Comparison of ENCODE assay signal across 23 mouse cellular contexts in the genomic region with DNA sequence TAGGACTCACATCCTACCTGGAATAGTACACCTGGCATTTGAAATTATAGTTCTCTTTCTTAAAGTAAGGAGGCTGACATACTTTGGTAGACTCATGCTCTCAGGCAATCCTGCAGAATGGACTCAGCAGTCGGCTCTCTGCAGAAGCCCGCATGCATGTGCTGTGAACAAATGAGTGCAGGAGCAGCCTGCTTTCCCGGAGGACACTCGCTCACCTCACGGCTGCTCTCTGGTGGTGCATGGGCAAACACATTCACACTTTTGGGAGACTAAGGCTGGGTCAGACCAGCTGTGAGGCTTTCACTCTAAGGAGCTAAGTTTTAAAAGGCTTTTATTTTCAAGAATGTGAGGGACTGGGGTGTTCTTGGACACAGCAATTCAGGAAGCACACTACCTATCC. TPM values are rescaled to one million over a fixed set of nuclear protein-coding genes. Genes with fewer than 3 reads are reported as not detected.
A peak's percentile ranks its signal among the peaks of the same experiment; 100 is the strongest.
DNase-seq lines count a peak whose midpoint lies in the region; ATAC-seq and TF ChIP-seq lines count a peak whose summit lies in the region.
"Had no signal": no experiment of that assay in that cellular context is flagged by ENCODE, and none has a peak within 500 bp of the region (broad histone marks: within the 10 kb centered on the region; RNA-seq: fewer than 3 reads in every experiment).

No protein-coding gene starts in this region.

- WGBS in cerebellum, adult 2 months = 59% methylated on average over 5 of the region's 5 CpGs
- 56% methylated on average over 5 of the region's 5 CpGs for WGBS in midbrain, postnatal 0 days
- 60% methylated on average over 5 of the region's 5 CpGs for WGBS in midbrain, embryonic 16.5 days

- ATAC-seq in midbrain, postnatal 0 days (ENCODE audit: low FRiP score) = no peak
- ATAC-seq in midbrain, embryonic 16.5 days = no peak; the same call in 1 of the 2 replicates
- ATAC-seq: forebrain, embryonic 13.5 days; intestine, embryonic 16.5 days; Patski had no signal

- no peak for TF ChIP-seq POLR2A in cerebellum, adult 2 months (IDR thresholded peaks at IDR 0.05; ENCODE audit: borderline replicate concordance, insufficient read depth, low read length)

- H3K4me1 ChIP-seq in cerebellum, adult 2 months (ENCODE audit: control insufficient read depth, insufficient read depth, low read length) = no peaks in the 10 kb centered on the region
- no peaks in the 10 kb centered on the region for H3K4me1 ChIP-seq in midbrain, postnatal 0 days (ENCODE audit: insufficient read depth, low read length)
- H3K4me1 ChIP-seq in midbrain, embryonic 16.5 days (ENCODE audit: control insufficient read depth, insufficient read depth, low read length) = no peaks in the 10 kb centered on the region
- H3K4me1 ChIP-seq: embryonic facial prominence, embryonic 10.5 days; embryonic facial prominence, embryonic 15.5 days; forebrain, embryonic 13.5 days; heart, embryonic 15.5 days; liver, embryonic 15.5 days had no signal

- peak; percentile 6; the same call in 1 of the 2 replicates for TF ChIP-seq CTCF in cerebellum, adult 2 months (IDR thresholded peaks at IDR 0.05; ENCODE audit: borderline replicate concordance, insufficient read depth, low read depth, low read length)
- TF ChIP-seq CTCF in midbrain, postnatal 0 days (IDR thresholded peaks at IDR 0.05) = peak; percentile 50

- H3K4me2 ChIP-seq in midbrain, postnatal 0 days (ENCODE audit: low read depth, low read length, poor library complexity, severe bottlenecking) = no peak overlapping the region
- H3K4me2 ChIP-seq in midbrain, embryonic 16.5 days (ENCODE audit: low read length) = no peak overlapping the region
- H3K4me2 ChIP-seq: embryonic facial prominence, embryonic 15.5 days; forebrain, embryonic 13.5 days; heart, embryonic 15.5 days; liver, embryonic 15.5 days; lung, embryonic 14.5 days had no signal

- no peak overlapping the region for H3K4me3 ChIP-seq in cerebellum, adult 2 months (replicated peaks; ENCODE audit: insufficient read depth, low read depth, low read length)
- H3K4me3 ChIP-seq in midbrain, postnatal 0 days (ENCODE audit: low read depth, low read length) = no peak overlapping the region
- no peak overlapping the region for H3K4me3 ChIP-seq in midbrain, embryonic 16.5 days (ENCODE audit: low read depth, low read length)
- H3K4me3 ChIP-seq: embryonic facial prominence, embryonic 10.5 days; embryonic facial prominence, embryonic 15.5 days; forebrain, embryonic 13.5 days; heart, embryonic 10.5 days; heart, embryonic 15.5 days; liver, embryonic 15.5 days had no signal

- H3K27me3 ChIP-seq in cerebellum, adult 2 months (ENCODE audit: control insufficient read depth, insufficient read depth, low read length) = no peaks in the 10 kb centered on the region
- no peaks in the 10 kb centered on the region for H3K27me3 ChIP-seq in midbrain, postnatal 0 days (ENCODE audit: insufficient read depth, low read length)
- H3K27me3 ChIP-seq in midbrain, embryonic 16.5 days (ENCODE audit: control insufficient read depth, insufficient read depth, low read depth, low read length) = no peaks in the 10 kb centered on the region
- H3K27me3 ChIP-seq: embryonic facial prominence, embryonic 15.5 days; forebrain, embryonic 13.5 days; heart, embryonic 15.5 days; liver, embryonic 15.5 days; Patski had no signal

- peaks cover 21% of the 10 kb centered on the region for H3K36me3 ChIP-seq in midbrain, postnatal 0 days (ENCODE audit: insufficient read depth, low read length)
- H3K36me3 ChIP-seq in midbrain, embryonic 16.5 days (ENCODE audit: control insufficient read depth, insufficient read depth, low read length) = peaks cover 5% of the 10 kb centered on the region; the same call in 1 of the 2 replicates

- no peak overlapping the region for H3K27ac ChIP-seq in cerebellum, adult 2 months (ENCODE audit: insufficient read depth, low read length)
- H3K27ac ChIP-seq in midbrain, postnatal 0 days (ENCODE audit: low read depth, low read length) = no peak overlapping the region
- H3K27ac ChIP-seq in midbrain, embryonic 16.5 days (ENCODE audit: low read length) = no peak overlapping the region
- H3K27ac ChIP-seq: embryonic facial prominence, embryonic 10.5 days; embryonic facial prominence, embryonic 15.5 days; forebrain, embryonic 13.5 days; heart, embryonic 10.5 days; liver, embryonic 15.5 days had no signal

- 0 out of 2 replicates have a peak overlapping the region, but pooled peaks have one; percentile 13 for H3K9ac ChIP-seq in midbrain, postnatal 0 days (replicated peaks; ENCODE audit: low read length, poor library complexity, severe bottlenecking)
- H3K9ac ChIP-seq in midbrain, embryonic 16.5 days (ENCODE audit: low read depth, low read length) = no peak overlapping the region
- H3K9ac ChIP-seq: embryonic facial prominence, embryonic 15.5 days; forebrain, embryonic 13.5 days; heart, embryonic 15.5 days; liver, embryonic 15.5 days; lung, embryonic 14.5 days had no signal

- DNase-seq in cerebellum, adult 2 months = peak; percentile 28
- no peak for DNase-seq in cerebellum, postnatal 4 days (ENCODE audit: low spot score in 2 of 2)
- DNase-seq in heart, adult 11 months = peak; percentile 36
- DNase-seq in heart, adult 9 months (ENCODE audit: low spot score in 2 of 2) = no peak
- peak; percentile 39 for DNase-seq in midbrain, postnatal 0 days (ENCODE audit: low spot score)
- DNase-seq in kidney, adult 18-20 months = no peak
- DNase-seq: adrenal gland, postnatal 10 days; gastrocnemius, postnatal 10 days; kidney, adult 9 months; kidney, postnatal 10 days; liver; lung, embryonic 14.5 days; thymus, adult 2 months; thymus, postnatal 36 days had no signal

- H3K9me3 ChIP-seq in midbrain, postnatal 0 days (ENCODE audit: low read length) = no peaks in the 10 kb centered on the region
- no peaks in the 10 kb centered on the region for H3K9me3 ChIP-seq in midbrain, embryonic 16.5 days (replicated peaks; ENCODE audit: control insufficient read depth, low read length, poor library complexity, severe bottlenecking)
- H3K9me3 ChIP-seq: embryonic facial prominence, embryonic 10.5 days; embryonic facial prominence, embryonic 15.5 days; forebrain, embryonic 13.5 days; heart, embryonic 10.5 days; heart, embryonic 15.5 days; liver, embryonic 15.5 days had no signal

RNA-seq across cellular contexts. Expression of gene Cdkl4, which starts 41.3 kb away (rescaled TPM):
- 1.3 and 1.5 TPM in 2 replicates for polyA plus RNA-seq in cerebellum, adult 2 months (2012; rRNA removed)
- 6.9 and 7.9 TPM in 2 replicates for total RNA-seq in midbrain, postnatal 0 days (2014; rRNA removed)
- 5.4 and 6.0 TPM in 2 replicates for polyA plus RNA-seq in midbrain, postnatal 0 days (2015; fragmentation: Nextera tagmentation; extraction: Ambion mirVana)
- polyA plus RNA-seq in midbrain, embryonic 16.5 days (2015; fragmentation: Nextera tagmentation; extraction: Ambion mirVana) = 6.3 and 6.4 TPM in 2 replicates

Comparison
In these comparisons a context has a peak if more than half of its experiments do, and no peak if none do; other contexts are left out.
1. DNase-seq: peak in cerebellum, adult 2 months (2 of 2), heart, adult 11 months (single experiment) and midbrain, postnatal 0 days (single experiment); none in cerebellum, postnatal 4 days (0 of 2), heart, adult 9 months (0 of 2) and kidney, adult 18-20 months (single experiment).